In genomic region chr16:23272521-23273230, GRCm38 (mm10) we compare ENCODE assay signal across 8 mouse cellular contexts. TPM values are rescaled to one million over a fixed set of nuclear protein-coding genes. Genes with fewer than 3 reads are reported as not detected.
DNase-seq lines count a peak whose midpoint lies in the region; ATAC-seq and TF ChIP-seq lines count a peak whose summit lies in the region.
"Had no signal": no experiment of that assay in that cellular context is flagged by ENCODE, and none has a peak within 500 bp of the region (broad histone marks: within the 10 kb centered on the region; RNA-seq: fewer than 3 reads in every experiment).

No protein-coding gene starts in this region.

- DNase-seq in 3134 (ENCODE audit: extremely low read depth, insufficient read length, low spot score) = peak; percentile 80
- DNase-seq in 3T3-L1 (ENCODE audit: low read depth, low spot score) = peak; percentile 90
- no peak for DNase-seq in embryo, embryonic 10 days (ENCODE audit: low spot score)
- no peak for DNase-seq in kidney, postnatal 10 days
- DNase-seq: heart, postnatal 10 days had no signal

- ATAC-seq in intestine, embryonic 16.5 days = peak; percentile 37; the same call in 1 of the 2 replicates
- no peak for ATAC-seq in intestine, postnatal 0 days
- ATAC-seq in granulocyte monocyte progenitor cell, adult 5-6 weeks (replicated peaks; ENCODE audit: poor library complexity, severe bottlenecking) = peak; percentile 27

- H3K36me3 ChIP-seq in intestine, embryonic 16.5 days (ENCODE audit: control insufficient read depth, insufficient read depth, low read length) = no peaks in the 10 kb centered on the region
- no peaks in the 10 kb centered on the region for H3K36me3 ChIP-seq in intestine, postnatal 0 days (ENCODE audit: control insufficient read depth, insufficient read depth)

- no peak overlapping the region for H3K27ac ChIP-seq in intestine, embryonic 16.5 days (ENCODE audit: low read length)
- no peak overlapping the region for H3K27ac ChIP-seq in intestine, postnatal 0 days (ENCODE audit: low read depth, low read length)

- no peaks in the 10 kb centered on the region for H3K9me3 ChIP-seq in intestine, embryonic 16.5 days (ENCODE audit: control insufficient read depth, low read length)
- H3K9me3 ChIP-seq in intestine, postnatal 0 days (ENCODE audit: control insufficient read depth) = no peaks in the 10 kb centered on the region

- no peak overlapping the region for H3K4me3 ChIP-seq in intestine, embryonic 16.5 days (ENCODE audit: low read length)
- no peak overlapping the region for H3K4me3 ChIP-seq in intestine, postnatal 0 days (ENCODE audit: low read depth, low read length)

- no peak overlapping the region for H3K9ac ChIP-seq in intestine, embryonic 16.5 days (ENCODE audit: low read depth, low read length)
- H3K9ac ChIP-seq in intestine, postnatal 0 days (ENCODE audit: low read depth, low read length) = no peak overlapping the region

- WGBS in intestine, embryonic 16.5 days = 64% methylated on average over 9 of the region's 9 CpGs
- 63% methylated on average over 9 of the region's 9 CpGs for WGBS in intestine, postnatal 0 days

- no peak overlapping the region for H3K4me2 ChIP-seq in intestine, embryonic 16.5 days (ENCODE audit: low read depth, low read length)
- H3K4me2 ChIP-seq in intestine, postnatal 0 days (replicated peaks; ENCODE audit: low read depth) = no peak overlapping the region

- peaks cover 15% of the 10 kb centered on the region for H3K4me1 ChIP-seq in intestine, embryonic 16.5 days (ENCODE audit: control insufficient read depth, insufficient read depth, low read length)
- H3K4me1 ChIP-seq in intestine, postnatal 0 days (replicated peaks; ENCODE audit: control insufficient read depth, insufficient read depth, low read length) = 0 out of 2 replicates have a peak, but pooled peaks cover 3% of the 10 kb centered on the region

- no peak for TF ChIP-seq CTCF in intestine, postnatal 0 days (IDR thresholded peaks at IDR 0.05; ENCODE audit: low read depth)

- no peaks in the 10 kb centered on the region for H3K27me3 ChIP-seq in intestine, embryonic 16.5 days (replicated peaks; ENCODE audit: control insufficient read depth, insufficient read depth, low read length)
- no peaks in the 10 kb centered on the region for H3K27me3 ChIP-seq in intestine, postnatal 0 days (replicated peaks; ENCODE audit: control insufficient read depth, insufficient read depth, low read length)

RNA-seq across cellular contexts. Expression of gene St6gal1, which starts 48.1 kb away (rescaled TPM):
- polyA plus RNA-seq in intestine, embryonic 16.5 days (2015; fragmentation: Nextera tagmentation; extraction: Ambion mirVana) = 14.3 and 15.1 TPM in 2 replicates
- polyA plus RNA-seq in intestine, postnatal 0 days (2015; fragmentation: Nextera tagmentation; extraction: Ambion mirVana) = 6.0 and 6.8 TPM in 2 replicates
- not detected in 2 replicates for total RNA-seq in granulocyte monocyte progenitor cell, adult 5-6 weeks (2014; fragmentation: Nextera tagmentation)
- 0.13 and 1.8 TPM in 2 replicates for total RNA-seq in granulocyte monocyte progenitor cell, adult 5-6 weeks (2017)

Comparison
In these comparisons a context has a peak if more than half of its experiments do, and no peak if none do; other contexts are left out.
1. DNase-seq: peak in 3134 (single experiment) and 3T3-L1 (single experiment); none in embryo, embryonic 10 days (single experiment) and kidney, postnatal 10 days (single experiment).